Comparison of ENCODE assay signal across 7 mouse cellular contexts in genomic region chr10:63337326-63337725, GRCm38 (mm10). TPM values are rescaled to one million over a fixed set of nuclear protein-coding genes. Genes with fewer than 3 reads are reported as not detected.
DNase-seq lines count a peak whose midpoint lies in the region; ATAC-seq and TF ChIP-seq lines count a peak whose summit lies in the region.

No protein-coding gene starts in this region.

- no peaks in the 10 kb centered on the region for H3K9me3 ChIP-seq in lung, embryonic 14.5 days (ENCODE audit: low read depth, low read length)
- H3K9me3 ChIP-seq in forebrain, embryonic 10.5 days, result no peaks in the 10 kb centered on the region
- no peaks in the 10 kb centered on the region for H3K9me3 ChIP-seq in limb, embryonic 12.5 days
- no peaks in the 10 kb centered on the region for H3K9me3 ChIP-seq in stomach, embryonic 14.5 days (ENCODE audit: control insufficient read depth, low read depth, low read length)

- peaks cover 15% of the 10 kb centered on the region; the same call in 1 of the 2 replicates for H3K4me1 ChIP-seq in lung, embryonic 14.5 days (ENCODE audit: insufficient read depth)
- peaks cover 21% of the 10 kb centered on the region for H3K4me1 ChIP-seq in forebrain, embryonic 10.5 days
- H3K4me1 ChIP-seq in limb, embryonic 12.5 days (replicated peaks), result peaks cover 16% of the 10 kb centered on the region
- H3K4me1 ChIP-seq in stomach, embryonic 14.5 days (ENCODE audit: control insufficient read depth, insufficient read depth, low read length), result peaks cover 11% of the 10 kb centered on the region; the same call in 1 of the 2 replicates

- H3K4me2 ChIP-seq in lung, embryonic 14.5 days, result peak overlapping the region; percentile 84
- H3K4me2 ChIP-seq in limb, embryonic 12.5 days, result peak overlapping the region; percentile 75
- peak overlapping the region; percentile 75 for H3K4me2 ChIP-seq in stomach, embryonic 14.5 days (replicated peaks; ENCODE audit: low read depth, low read length)

- H3K27ac ChIP-seq in lung, embryonic 14.5 days (ENCODE audit: low read depth), result no peak overlapping the region
- no peak overlapping the region for H3K27ac ChIP-seq in forebrain, embryonic 10.5 days
- no peak overlapping the region for H3K27ac ChIP-seq in limb, embryonic 12.5 days
- no peak overlapping the region for H3K27ac ChIP-seq in stomach, embryonic 14.5 days (ENCODE audit: low read length)

- H3K27me3 ChIP-seq in lung, embryonic 14.5 days (ENCODE audit: insufficient read depth, low read length), result no peaks in the 10 kb centered on the region
- peaks cover 10% of the 10 kb centered on the region for H3K27me3 ChIP-seq in forebrain, embryonic 10.5 days (ENCODE audit: poor library complexity, severe bottlenecking)
- no peaks in the 10 kb centered on the region for H3K27me3 ChIP-seq in limb, embryonic 12.5 days
- no peaks in the 10 kb centered on the region for H3K27me3 ChIP-seq in stomach, embryonic 14.5 days (ENCODE audit: control insufficient read depth, insufficient read depth, low read length)

- H3K36me3 ChIP-seq in lung, embryonic 14.5 days (ENCODE audit: insufficient read depth), result peaks cover 33% of the 10 kb centered on the region
- peaks cover 40% of the 10 kb centered on the region for H3K36me3 ChIP-seq in forebrain, embryonic 10.5 days (replicated peaks)
- H3K36me3 ChIP-seq in limb, embryonic 12.5 days, result peaks cover 29% of the 10 kb centered on the region
- H3K36me3 ChIP-seq in stomach, embryonic 14.5 days (ENCODE audit: control insufficient read depth, insufficient read depth, low read length), result peaks cover 12% of the 10 kb centered on the region; the same call in 1 of the 2 replicates

- 17% methylated on average over 5 of the region's 5 CpGs for WGBS in lung, embryonic 14.5 days
- WGBS in forebrain, embryonic 10.5 days, result 44% methylated on average over 5 of the region's 5 CpGs
- WGBS in limb, embryonic 12.5 days, result 20% methylated on average over 5 of the region's 5 CpGs
- WGBS in stomach, embryonic 14.5 days, result 24% methylated on average over 5 of the region's 5 CpGs

- no peak for ATAC-seq in lung, embryonic 14.5 days (ENCODE audit: insufficient read depth)
- no peak for ATAC-seq in limb, embryonic 12.5 days (ENCODE audit: insufficient number of reproducible peaks, insufficient read depth, low FRiP score, low TSS enrichment, low read depth)
- ATAC-seq in stomach, embryonic 14.5 days (ENCODE audit: insufficient number of reproducible peaks, insufficient read depth, low FRiP score, low read depth), result no peak

- no peak for TF ChIP-seq CTCF in lung, embryonic 14.5 days (IDR thresholded peaks at IDR 0.05; ENCODE audit: low read depth)

- no peak for DNase-seq in lung, embryonic 14.5 days
- DNase-seq in lung, postnatal 14 days, result no peak
- no peak for DNase-seq in forebrain, embryonic 10.5 days (ENCODE audit: extremely low spot score, low spot score)
- no peak for DNase-seq in spleen, adult 12 weeks (ENCODE audit: low spot score)
- no peak for DNase-seq in frontal cortex, adult 2 months (ENCODE audit: extremely low spot score in 1 of 2, low spot score in 1 of 2)

- peak overlapping the region; percentile 95 for H3K9ac ChIP-seq in lung, embryonic 14.5 days
- peak overlapping the region; percentile 45 for H3K9ac ChIP-seq in limb, embryonic 12.5 days (replicated peaks)
- no peak overlapping the region for H3K9ac ChIP-seq in stomach, embryonic 14.5 days (replicated peaks; ENCODE audit: low read depth, low read length)

- H3K4me3 ChIP-seq in lung, embryonic 14.5 days (ENCODE audit: low read depth, low read length), result peak overlapping the region; percentile 77
- H3K4me3 ChIP-seq in forebrain, embryonic 10.5 days, result peak overlapping the region; percentile 80
- peak overlapping the region; percentile 83 for H3K4me3 ChIP-seq in limb, embryonic 12.5 days (replicated peaks)
- peak overlapping the region; percentile 55 for H3K4me3 ChIP-seq in stomach, embryonic 14.5 days (ENCODE audit: low read depth, low read length)

RNA-seq across cellular contexts. Expression of gene Sirt1, which starts 44.2 kb away (rescaled TPM):
- 8.5 and 11.2 TPM in 2 replicates for polyA plus RNA-seq in lung, embryonic 14.5 days (2014; fragmentation: Nextera tagmentation; extraction: Ambion mirVana)
- polyA plus RNA-seq in forebrain, embryonic 10.5 days (2016; fragmentation: Nextera tagmentation; extraction: Ambion mirVana), result 5.4 and 6.8 TPM in 2 replicates
- polyA plus RNA-seq in limb, embryonic 12.5 days (2016; fragmentation: Nextera tagmentation; extraction: Ambion mirVana), result 7.7 and 9.9 TPM in 2 replicates
- 8.1 and 8.6 TPM in 2 replicates for polyA plus RNA-seq in stomach, embryonic 14.5 days (2014; fragmentation: Nextera tagmentation; extraction: Ambion mirVana)
- polyA plus RNA-seq in frontal cortex, adult 2 months (2012; rRNA removed), result 11.8 and 12.9 TPM in 2 replicates

RNA-seq across cellular contexts. Expression of gene Dnajc12, which starts 44.9 kb away (rescaled TPM):
- 10.6 and 10.8 TPM in 2 replicates for polyA plus RNA-seq in lung, embryonic 14.5 days (2014; fragmentation: Nextera tagmentation; extraction: Ambion mirVana)
- 9.6 and 9.9 TPM in 2 replicates for polyA plus RNA-seq in forebrain, embryonic 10.5 days (2016; fragmentation: Nextera tagmentation; extraction: Ambion mirVana)
- polyA plus RNA-seq in limb, embryonic 12.5 days (2016; fragmentation: Nextera tagmentation; extraction: Ambion mirVana), result 13.6 and 16.1 TPM in 2 replicates
- 8.7 and 10.0 TPM in 2 replicates for polyA plus RNA-seq in stomach, embryonic 14.5 days (2014; fragmentation: Nextera tagmentation; extraction: Ambion mirVana)
- polyA plus RNA-seq in frontal cortex, adult 2 months (2012; rRNA removed), result 19.1 and 23.4 TPM in 2 replicates
